Mouse (Mus musculus) thymus, adult 2 months (tissue): ENCODE results near the gene Commd3.

Experiments
- CTCF ChIP-seq: fragments of 200-500 bp; IDR thresholded peaks from 2 replicates; pipeline ENCODE4 v1.5.1; 2012; ENCODE audit warnings: mild to moderate bottlenecking, control low read depth, low read length, moderate library complexity, borderline replicate concordance; ENCODE audit not compliant: control insufficient read depth, poor library complexity, insufficient read depth; ENCODE audit errors: extremely low read depth
- POLR2A ChIP-seq: fragments of 200-500 bp; IDR thresholded peaks from 2 replicates; pipeline ENCODE4 v1.6.1; 2012; ENCODE audit warnings: mild to moderate bottlenecking, low read length, control low read depth, moderate library complexity; ENCODE audit not compliant: control insufficient read depth, poor library complexity, insufficient read depth; ENCODE audit errors: extremely low read depth

DNA sequence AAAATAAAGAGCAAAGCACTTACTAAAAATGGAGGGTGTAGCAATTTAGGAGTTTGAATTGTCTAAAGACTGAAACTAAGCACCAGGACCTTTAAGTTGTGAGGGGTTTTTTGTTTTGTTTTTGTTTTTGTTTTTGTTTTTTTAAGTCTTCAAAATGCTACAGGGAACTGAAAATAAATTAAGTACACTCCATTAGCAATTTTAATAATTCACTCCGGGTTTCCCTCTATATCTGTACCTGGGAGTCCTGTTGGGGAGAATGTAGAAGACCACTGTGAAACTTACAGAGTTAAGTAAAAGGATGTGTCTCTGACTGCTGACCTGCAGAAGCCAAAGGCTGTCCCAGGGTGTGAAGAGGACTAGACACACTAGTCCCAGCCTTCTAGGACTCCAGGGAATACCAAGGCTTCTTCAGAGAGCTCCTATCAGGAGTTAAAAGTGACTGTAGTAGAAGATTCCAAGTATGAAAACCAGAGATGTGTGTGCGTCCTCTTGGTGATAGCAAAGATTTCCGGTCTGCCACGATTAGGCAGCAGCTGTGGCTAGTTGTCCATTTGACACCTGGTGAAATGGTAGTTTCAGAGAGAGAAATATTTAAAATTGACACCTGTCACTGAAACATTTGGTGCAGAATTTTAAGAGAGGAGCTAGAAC, 25.5 kb downstream of the Commd3 start:
- TF ChIP-seq CTCF (no peak), POLR2A (no peak)
